Mouse (Mus musculus) adrenal gland (tissue): ENCODE data around the gene Slc19a2.

Source experiments
- intact Hi-C: fragments of 180-260 bp; cut with DNase I; formaldehyde crosslinking; loops from one replicate; pipeline ENCODE4 v1.15.1; 2025

The Slc19a2 gene

DNA sequence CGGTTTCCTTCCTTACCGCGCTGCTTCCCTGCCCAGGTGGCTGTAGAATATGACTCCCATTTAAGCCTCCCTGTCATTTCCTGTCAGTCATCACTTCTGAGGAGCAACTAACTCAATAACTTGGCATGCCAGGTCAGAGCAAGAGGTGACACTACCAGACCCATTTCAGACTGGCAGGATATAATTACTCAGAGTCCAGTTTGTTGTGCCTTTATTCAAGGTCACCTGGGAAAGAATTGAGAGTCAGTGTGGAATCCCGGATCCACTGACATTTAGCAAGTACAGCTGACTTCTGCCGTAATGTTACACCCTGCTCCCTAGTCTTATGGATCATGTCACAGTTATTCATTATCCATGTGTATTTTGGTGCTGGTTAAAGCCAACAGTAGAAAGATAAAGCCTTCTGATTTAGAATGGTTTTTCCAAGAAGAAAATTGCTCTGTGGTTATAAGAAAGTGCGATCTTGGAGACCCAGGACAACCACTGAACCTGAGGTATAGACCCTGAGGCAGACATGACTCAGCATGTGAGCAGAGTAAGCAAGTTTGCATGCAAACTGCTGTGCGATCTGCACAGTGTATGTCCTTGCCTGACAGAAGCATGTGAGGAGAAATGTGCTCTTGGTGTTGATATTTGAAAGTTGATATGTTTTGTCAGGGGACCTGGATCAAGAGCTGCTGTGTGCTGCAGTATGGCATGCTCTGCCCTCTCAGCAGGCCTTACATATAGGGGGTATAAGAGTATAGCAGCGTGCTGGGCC lies 1.7 kb downstream of the Slc19a2 start:
- intact Hi-C loops = no loop called here

DNA sequence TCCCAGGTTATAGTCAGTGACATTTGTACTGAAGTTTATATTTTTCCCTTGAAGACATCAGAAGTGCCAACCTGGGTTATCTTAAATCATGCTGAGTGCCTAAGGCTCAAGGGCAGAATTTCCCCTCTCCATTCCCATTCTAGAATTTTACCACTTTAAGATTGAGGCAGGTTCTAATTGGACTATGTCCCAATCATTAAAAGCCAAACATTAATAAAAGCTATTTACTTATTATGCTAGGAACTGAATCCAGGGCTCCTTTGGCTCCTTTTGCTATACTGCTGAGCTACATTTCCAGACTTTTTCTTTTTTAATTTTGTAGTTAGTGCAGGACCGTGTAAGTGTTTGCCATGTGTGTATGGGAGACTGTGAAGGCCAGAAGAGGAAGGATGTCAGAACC lies 2.6 kb downstream of the Slc19a2 start:
- intact Hi-C loops = no loop called here

DNA sequence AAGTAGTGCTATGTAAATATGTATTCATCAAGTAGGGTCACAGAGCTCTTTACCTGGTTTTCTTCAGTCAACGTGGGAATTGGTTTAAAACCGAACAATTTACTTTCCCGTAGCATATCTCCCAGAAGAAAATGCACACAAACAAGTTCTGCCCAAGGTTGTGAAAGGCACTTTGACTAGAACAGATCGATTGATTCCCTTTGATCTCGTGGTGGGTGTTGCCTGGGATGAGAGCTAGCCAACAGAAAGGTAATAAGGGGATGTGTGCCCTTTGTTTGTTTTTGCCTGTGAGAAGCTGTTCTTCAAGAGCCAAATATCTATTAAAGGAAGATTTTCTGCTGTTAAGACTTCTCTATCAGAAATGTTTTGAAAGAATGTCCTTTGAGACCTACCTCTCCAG lies 3.7 kb downstream of the Slc19a2 start:
- intact Hi-C loops = no loop called here

DNA sequence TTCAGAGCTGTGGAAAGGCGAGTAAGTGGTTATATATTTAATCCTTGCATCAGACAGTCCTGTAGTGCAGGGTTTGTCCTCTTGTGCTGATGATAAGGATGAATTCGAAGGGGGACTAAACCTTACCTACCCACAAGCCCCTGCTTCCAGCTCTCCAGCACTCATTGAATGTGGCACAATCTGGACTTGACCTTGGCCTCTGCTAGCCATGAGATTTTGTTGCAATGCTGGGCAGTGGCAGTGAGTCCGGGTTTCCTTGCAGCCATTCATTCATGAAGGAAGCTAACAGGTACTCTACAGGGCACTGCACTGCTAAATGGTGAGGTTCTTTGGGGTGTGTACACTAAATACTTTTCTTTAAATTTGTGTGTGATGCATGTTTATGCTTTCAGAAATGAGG lies 6.0 kb downstream of the Slc19a2 start:
- intact Hi-C loops = no loop called here

DNA sequence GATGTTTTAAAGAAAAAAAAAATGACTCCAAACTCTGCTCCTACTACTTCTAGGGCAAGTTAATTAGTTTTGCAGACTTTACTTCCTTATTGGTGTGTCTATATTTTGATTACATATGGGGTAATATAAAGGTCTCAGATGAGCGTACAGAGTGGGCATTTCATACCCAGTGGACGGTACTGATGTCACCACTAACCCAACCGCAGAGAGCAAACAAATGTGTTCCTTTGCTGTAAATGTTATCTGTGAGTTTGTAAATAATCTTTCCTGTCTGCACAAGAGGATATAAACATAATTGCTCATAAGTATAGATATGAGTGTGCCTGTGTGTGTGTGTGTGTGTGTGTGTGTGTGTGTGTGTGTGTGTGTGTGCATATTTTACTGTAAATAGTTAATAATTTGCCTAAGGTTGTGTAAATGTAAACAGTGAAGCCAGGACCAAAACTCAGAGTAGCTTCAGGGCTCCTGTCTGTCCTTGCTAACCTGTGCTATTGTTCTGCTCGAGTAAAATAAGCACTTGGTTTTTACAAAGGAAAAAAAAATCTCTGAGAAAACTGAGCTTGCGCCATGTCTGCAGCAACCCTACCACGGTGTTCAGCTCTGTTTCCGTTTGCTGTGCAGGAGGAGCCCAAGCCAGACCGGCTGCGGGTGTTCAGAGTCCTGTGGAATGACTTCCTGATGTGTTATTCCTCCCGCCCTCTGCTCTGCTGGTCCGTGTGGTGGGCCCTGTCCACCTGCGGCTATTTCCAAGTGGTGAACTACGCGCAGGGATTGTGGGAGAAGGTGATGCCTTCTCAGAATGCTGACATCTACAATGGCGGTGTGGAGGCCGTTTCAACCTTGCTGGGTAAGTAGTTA lies 11.6 kb downstream of the Slc19a2 start:
- intact Hi-C loops = no loop called here

DNA sequence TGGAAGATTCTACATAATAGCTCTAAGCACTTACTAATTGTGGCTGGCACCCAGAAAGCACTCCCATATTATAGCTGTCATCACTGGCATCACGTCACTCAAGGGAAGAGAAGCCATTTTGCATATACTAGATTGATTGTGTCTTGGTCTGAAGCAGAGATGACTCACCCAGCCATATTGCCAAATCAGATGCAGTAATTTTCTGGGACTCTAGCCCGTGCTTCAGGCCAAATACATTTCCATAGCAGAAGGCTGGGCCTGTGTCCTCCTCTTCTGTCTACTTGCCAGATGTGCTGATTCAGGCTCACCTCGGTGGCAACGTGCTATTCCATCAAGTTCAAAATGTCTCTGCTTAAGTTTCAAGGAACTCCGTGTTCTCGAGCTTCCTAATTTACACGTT lies 12.7 kb downstream of the Slc19a2 start:
- intact Hi-C loops = no loop called here

DNA sequence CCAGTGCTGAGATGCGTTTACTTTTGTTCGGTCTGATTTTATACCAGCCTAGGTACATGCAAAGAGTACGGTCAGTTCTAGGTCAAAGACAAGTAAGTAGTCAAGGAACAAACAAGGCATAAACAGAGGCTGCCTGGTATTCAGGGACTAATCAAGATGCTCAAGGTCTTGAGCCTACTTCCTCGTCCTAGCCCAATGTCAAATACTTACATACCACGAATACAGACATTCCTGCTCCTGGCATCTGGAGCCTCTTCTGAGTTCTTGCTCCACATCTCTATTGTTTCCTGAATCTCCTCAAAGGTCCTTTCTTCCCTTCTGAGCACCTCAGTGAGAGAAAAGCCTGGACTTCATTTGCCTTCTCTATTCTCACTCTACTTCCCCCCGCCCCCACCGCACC lies 22.1 kb downstream of the Slc19a2 start:
- intact Hi-C loops = no loop called here

DNA sequence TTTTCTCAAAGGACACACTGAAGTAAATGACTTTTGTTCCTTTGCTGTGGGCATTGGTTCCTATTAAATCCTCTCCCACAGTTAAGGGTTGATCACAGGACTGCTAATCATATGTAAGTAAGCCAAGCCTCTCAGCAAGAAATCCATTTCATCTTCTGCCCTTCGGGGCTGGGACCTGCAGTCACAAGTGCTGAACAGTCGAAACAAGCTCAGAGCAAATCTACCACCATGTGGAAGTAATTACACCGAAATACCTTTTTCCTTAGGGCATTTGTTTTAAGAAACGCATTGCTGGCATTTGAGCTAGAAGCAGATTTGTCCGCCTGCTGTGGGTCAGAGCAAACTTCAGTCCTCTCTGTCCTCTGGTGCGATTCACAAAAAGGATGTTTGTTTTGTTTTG lies 24.8 kb downstream of the Slc19a2 start:
- intact Hi-C loops = no loop called here

DNA sequence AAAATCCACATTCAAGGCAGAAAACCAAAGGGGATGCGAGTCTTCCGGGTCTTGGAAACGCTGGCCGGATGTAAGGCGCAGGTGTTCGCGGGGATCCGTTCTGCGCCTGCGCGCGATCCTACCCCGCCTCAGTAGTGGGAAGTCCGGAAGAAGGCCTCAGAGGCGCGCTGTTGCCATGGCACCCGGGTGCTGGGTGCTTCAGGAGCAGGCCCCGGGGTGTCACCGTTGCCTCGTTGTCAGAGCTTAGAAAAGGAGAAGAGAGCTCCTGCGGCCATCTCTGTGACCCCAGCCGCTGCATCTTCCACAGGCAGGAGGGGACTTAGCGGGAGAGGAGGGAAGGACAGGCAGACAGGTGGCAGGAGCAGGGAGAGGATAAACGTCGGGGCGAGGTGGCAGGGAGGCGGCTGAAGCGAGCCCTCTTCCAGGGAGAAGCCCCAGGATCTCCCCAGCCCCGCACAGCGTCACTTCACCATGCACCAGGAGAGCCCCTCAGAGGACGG lies 26.7 kb downstream of the Slc19a2 start, which contains the start of gene Ccdc181:
Gene Ccdc181, plus strand, starts transcription at position 131 of the 500 bp plus-strand sequence.
- intact Hi-C loops = no loop called here

DNA sequence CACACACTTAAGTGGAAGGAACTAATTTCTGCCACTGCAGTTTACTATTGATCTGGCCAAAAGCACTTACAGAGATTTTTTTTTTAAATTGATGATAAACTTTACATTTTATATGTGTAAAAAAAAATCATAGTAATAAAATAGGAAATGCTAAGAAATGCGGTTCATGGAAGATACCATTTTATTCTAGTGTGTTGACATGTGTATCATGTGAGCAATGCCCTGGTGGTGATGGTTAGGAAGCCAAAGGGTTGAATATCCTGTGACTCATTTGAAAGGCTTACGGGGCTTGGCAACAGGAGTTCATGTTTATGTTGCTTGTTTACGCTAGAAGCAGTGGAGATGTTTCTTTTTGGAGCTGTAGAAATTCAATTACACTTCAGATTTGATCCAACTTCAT lies 27.7 kb downstream of the Slc19a2 start:
- intact Hi-C loops = no loop called here

DNA sequence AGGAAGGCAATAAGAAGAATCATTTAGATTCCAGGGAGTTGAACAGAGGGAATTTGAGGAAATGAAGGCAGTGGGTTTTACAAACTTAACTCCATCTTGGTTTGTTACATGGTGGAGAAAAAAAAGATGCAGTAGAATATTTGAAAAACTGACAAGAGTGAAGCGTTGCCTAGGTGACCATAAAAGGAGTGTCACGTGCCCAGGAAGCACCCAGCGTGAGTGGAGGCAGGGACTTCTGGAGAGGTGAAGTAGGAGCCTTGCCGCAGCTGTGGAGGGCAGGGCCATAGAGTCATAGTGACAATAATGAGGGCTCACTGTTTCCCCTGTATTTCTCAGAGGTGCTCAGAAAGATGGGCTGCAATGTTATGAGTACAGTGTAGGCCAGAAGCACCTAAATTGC lies 30.5 kb downstream of the Slc19a2 start:
- intact Hi-C loops = no loop called here

DNA sequence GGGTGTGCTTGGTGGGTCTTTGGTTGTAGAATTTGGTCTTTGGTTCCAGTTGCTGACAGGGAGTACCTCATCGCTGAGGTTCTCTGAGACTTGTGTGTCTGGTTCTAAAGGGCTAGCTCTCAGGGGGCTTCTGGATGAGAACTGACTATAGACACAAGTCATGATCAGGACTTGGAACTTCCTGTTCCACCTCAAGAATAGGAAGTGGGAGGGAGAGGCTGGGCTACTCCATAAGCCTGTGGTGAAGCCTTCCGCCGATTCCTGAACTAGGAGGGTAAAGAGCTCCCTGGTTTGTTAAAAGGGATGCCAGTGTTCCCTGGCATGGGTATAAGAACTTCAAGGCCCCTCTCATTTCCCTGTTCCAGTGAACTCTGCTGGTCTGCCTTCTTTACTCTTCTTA lies 35.2 kb downstream of the Slc19a2 start:
- intact Hi-C loops = no loop called here

DNA sequence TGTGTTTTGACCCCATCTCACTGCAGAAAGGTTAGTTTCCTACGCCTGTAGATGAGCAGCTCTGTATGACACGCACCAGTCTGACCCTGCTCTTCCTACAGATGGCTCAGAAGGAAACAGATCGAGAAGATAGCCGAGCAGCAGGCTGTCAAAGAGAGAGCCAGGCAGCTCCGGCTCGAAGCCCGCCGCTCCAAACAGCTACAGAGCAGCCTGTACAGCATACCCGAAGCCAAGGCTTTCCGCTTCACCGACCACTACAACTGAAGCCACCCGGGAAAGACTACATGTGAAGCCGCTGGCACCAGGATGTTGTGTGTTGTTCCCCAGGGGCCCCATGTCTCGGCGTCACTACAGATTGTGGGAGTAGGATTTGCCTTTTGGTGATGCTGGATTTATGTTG lies 38.6 kb downstream of the Slc19a2 start:
- intact Hi-C loops = no loop called here

DNA sequence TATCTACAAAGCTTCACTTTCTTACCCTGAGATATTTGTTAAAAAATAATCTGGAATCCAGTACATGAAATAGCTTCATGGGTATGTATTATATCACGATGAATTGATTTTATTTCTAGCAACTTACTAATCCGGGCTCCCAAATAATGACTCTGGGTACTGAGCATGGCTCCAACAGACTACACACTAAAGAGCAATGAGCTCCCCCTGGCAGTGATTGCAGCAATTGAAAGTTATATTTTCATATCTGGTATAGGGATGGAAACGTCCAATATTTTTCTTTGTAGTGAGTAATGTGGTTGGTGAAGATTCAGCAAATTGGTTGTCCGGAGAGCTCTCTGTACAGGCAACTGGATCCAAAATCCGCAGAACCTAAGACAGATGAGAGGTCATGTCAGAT lies 43.2 kb downstream of the Slc19a2 start:
- intact Hi-C loops = no loop called here

DNA sequence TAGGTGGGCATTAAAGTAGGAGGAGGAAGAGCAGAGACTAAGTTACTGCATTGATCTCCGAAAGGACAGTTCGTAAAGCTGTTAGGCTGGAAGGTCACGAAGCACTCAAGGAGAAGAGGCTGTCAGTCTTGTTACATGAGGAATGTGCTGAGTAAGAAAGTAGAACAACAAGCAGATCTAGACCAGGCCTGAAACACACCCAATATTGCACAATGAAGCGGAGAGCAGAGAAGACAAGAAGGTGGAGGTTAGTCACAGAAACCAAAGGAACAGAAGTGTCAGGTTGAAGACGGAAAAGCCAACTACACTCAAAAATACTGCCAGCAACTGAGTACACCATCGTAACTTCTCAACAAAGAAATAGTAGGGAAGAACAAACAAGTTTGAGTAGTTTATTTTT lies 45.2 kb downstream of the Slc19a2 start:
- intact Hi-C loops = no loop called here

DNA sequence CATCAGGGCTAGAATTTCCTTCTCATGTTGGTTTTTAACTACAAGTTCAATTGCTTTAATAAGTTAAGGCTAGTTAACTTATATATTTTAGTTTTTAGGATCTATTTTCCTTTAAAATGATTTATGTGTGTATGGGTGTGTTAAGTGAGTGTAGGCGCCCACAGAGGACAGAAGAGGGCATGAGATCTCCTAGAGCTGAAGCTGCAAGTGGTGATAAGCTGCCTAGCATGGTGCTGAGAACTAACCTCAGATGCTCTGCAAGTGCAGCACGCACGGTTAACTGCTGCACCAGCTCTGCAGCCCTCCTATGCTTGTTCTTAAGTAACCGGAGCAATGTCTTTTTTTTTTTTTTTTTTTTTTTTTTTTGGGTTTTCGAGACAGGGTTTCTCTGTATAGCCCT lies 47.6 kb downstream of the Slc19a2 start:
- intact Hi-C loops = no loop called here

DNA sequence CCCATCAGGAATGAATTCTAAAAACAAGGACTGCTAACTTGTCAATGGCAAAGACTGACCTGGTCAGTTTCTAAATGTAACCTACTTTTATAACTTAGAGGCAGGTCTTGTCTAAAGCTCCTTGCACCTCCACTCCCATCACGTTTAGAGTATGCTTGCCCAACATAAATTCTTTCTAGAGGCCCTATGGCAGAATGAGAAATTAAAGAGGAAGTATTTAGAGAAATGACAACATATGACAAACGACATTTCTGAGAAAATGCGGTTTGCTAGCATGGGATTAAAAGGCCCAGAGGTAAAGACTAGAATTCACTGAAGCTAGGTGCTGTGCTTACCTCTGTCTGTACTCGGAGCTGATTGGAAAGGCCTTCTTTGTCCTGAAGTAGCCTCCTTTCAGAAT lies 53.1 kb downstream of the Slc19a2 start:
- intact Hi-C loops = no loop called here

DNA sequence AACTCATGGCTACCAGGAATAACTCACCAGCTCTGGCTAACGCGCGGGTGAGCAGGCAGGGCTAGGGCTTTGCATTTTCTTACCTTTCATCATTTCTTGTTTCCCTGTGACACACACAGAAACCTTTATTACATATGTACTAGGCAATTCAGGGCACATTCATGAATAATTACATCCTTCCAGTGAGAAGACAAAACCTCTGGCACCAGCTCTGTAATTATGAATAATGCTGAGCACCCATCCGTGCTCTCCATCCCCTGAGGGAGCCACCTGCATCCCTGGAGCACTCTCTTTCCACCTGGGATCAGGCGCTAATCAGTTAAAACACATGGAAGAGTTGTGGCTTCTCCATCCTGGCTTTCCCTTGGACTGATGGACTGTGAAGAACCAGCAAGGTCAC lies 55.0 kb downstream of the Slc19a2 start, which contains the start of gene Nme7:
Gene Nme7, plus strand, starts transcription at position 301 of the 400 bp plus-strand sequence.
- intact Hi-C loops = no loop called here

DNA sequence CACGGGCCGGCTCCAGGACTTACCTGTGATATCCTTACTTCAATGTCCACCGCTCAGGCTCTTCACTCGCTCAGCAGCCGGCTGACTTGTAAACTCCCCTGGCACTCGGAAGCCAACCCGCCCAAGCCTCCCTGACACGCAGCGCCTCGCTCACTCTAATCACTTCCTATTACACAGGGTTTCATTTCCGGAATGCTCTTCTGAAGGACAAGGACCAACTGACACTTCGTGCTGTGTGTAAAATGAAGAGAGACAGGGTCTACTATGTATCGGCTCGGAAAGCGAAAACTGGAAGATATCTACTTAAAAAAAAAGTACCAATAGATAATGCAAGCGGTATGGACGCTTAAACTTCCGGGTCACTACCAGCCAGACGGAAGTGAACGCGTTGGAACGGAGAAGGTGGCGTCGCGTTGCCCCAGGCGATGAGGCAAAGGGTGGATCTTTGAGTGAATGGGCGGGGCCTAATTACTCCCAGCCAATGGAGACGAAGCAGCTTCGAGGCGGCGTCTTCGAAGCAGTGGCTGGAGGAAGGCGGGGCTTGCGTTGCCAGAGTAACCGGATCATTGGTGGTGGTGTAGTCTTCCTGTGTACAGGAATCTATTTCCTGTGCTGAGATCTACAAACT lies 58.4 kb downstream of the Slc19a2 start, which contains the start of gene Blzf1:
Gene Blzf1, minus strand, starts transcription at position 366 of the 628 bp plus-strand sequence.
- intact Hi-C loops = no loop called here

DNA sequence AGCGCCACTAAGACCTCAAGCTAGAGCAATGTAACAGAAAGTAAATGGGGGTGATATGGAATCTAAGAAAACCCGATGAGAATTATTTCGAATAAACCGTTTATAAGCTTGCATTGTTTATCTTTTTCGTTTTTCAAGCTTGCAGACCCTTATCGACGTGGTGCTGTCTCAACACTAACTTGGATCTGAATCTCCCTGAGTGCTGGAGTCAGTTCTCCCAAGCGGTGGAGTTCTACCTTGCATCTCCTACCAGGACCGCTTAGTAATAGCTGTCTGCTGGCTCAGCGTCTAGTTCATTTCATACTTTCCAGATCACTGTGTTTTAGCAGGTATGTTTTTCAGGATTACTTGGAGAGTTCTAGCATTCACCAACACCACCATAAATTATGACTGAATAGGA lies 59.1 kb downstream of the Slc19a2 start:
- intact Hi-C loops = no loop called here

DNA sequence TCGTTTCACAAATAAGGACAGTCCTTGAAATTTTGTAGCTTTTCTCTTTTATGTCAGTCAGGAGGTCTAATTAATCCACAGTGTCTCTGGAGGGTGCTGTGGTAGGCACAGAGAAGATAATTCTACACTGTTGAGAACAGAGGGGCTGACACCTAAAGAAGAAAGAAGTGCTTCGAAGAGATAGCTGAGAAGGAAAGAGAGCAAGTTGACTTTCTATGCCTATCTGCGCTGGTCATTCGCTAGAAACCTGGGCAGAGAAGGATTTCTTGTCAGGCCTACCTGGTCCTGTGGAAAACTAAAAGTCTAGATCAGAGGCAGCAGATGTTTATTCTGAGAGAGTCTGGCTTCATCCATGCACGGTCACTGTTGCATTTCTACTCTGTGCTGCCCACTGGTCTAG lies 65.2 kb downstream of the Slc19a2 start:
- intact Hi-C loops = no loop called here
